Mouse (Mus musculus) CH12.LX (cell line): ENCODE measurements around the gene Nrgn. TPM values are rescaled to one million over a fixed set of nuclear protein-coding genes. Genes with fewer than 3 reads are reported as not detected.
A peak's percentile ranks its signal among the peaks of the same experiment; 100 is the strongest.

Experiments used
- DNase-seq: peaks from one replicate; pipeline ENCODE4 v3.0.0-alpha.2; 2013; ENCODE audit errors: extremely low read depth
- H3K27ac ChIP-seq: 2 replicates; pipeline ENCODE4 v1.5.1; 2012; ENCODE audit warnings: low read depth, mild to moderate bottlenecking, control low read depth, moderate library complexity; ENCODE audit not compliant: insufficient read depth
- H3K27me3 ChIP-seq: replicated peaks from 2 replicates; pipeline ENCODE3; 2012; ENCODE audit warnings: inconsistent platforms
- H3K36me3 ChIP-seq, 2 experiments: replicated peaks in 1 of 2; 2 replicates each; pipeline versions ENCODE3 to v1.6.1; 2012; ENCODE audit warnings: inconsistent platforms in 1 of 2, low read length in 1 of 2, mild to moderate bottlenecking in 1 of 2, mixed read lengths in 1 of 2, moderate library complexity in 1 of 2; ENCODE audit not compliant: control insufficient read depth in 1 of 2, insufficient read depth in 1 of 2
- H3K4me1 ChIP-seq, 2 experiments: 2 replicates each; pipeline ENCODE4 v1.6.1; 2012; ENCODE audit warnings: inconsistent platforms in 1 of 2, moderate library complexity in 1 of 2; ENCODE audit not compliant: insufficient read depth in 2 of 2, control insufficient read depth in 1 of 2
- H3K4me2 ChIP-seq: 2 replicates; pipeline ENCODE4 v1.6.1; 2012; ENCODE audit warnings: low read depth, mild to moderate bottlenecking, control low read depth; ENCODE audit not compliant: poor library complexity, insufficient read depth, severe bottlenecking
- H3K4me3 ChIP-seq, 3 experiments: fragments of 150-350 bp in 1 of 3; sonication (generic) in 1 of 3; replicated peaks in 1 of 3; 2 replicates each; pipeline versions ENCODE3 to v1.5.1; 2011 to 2012; ENCODE audit warnings: low read depth in 2 of 3, low read length in 2 of 3, mild to moderate bottlenecking in 2 of 3, moderate library complexity in 2 of 3, control low read depth in 1 of 3, improper control_type of control experiment in 1 of 3, inconsistent platforms in 1 of 3, mixed read lengths in 1 of 3; ENCODE audit not compliant: poor library complexity in 1 of 3
- H3K79me2 ChIP-seq: replicated peaks from 2 replicates; pipeline ENCODE4 v1.6.1; 2012; ENCODE audit warnings: mild to moderate bottlenecking, moderate library complexity; ENCODE audit not compliant: control insufficient read depth, poor library complexity, insufficient read depth, severe bottlenecking; ENCODE audit errors: extremely low read depth
- H3K9ac ChIP-seq: 2 replicates; pipeline ENCODE4 v1.6.1; 2012; ENCODE audit warnings: low read depth, mild to moderate bottlenecking, control low read depth, moderate library complexity; ENCODE audit not compliant: insufficient read depth
- H3K9me3 ChIP-seq: replicated peaks from 2 replicates; pipeline ENCODE3; 2012; ENCODE audit warnings: low read length, inconsistent platforms, mixed read lengths
- BHLHE40 ChIP-seq: IDR thresholded peaks from 2 replicates; pipeline ENCODE4 v1.6.1; 2011; ENCODE audit warnings: mild to moderate bottlenecking, low read depth, low read length, improper control_type of control experiment
- CHD1 ChIP-seq: IDR thresholded peaks from 2 replicates; pipeline ENCODE4 v1.6.1; 2012; ENCODE audit warnings: low read depth, low read length, improper control_type of control experiment, inconsistent platforms
- E2F4 ChIP-seq: IDR thresholded peaks from 2 replicates; pipeline ENCODE4 v1.6.1; 2011; ENCODE audit warnings: low read depth, low read length, improper control_type of control experiment; ENCODE audit not compliant: insufficient replicate concordance
- ELF1 ChIP-seq: IDR thresholded peaks from 2 replicates; pipeline ENCODE4 v1.6.1; 2014; ENCODE audit warnings: low read depth, mild to moderate bottlenecking, inconsistent platforms, low read length, improper control_type of control experiment
- GABPA ChIP-seq: IDR thresholded peaks from 2 replicates; pipeline ENCODE4 v1.6.1; 2012; ENCODE audit warnings: low read depth, low read length, improper control_type of control experiment, inconsistent platforms; ENCODE audit not compliant: insufficient replicate concordance
- IRF4 ChIP-seq: IDR thresholded peaks from 2 replicates; pipeline ENCODE4 v1.6.1; 2014; ENCODE audit warnings: low read depth, mild to moderate bottlenecking, inconsistent platforms, low read length, improper control_type of control experiment
- JUN ChIP-seq: IDR thresholded peaks from 2 replicates; pipeline ENCODE4 v1.6.1; 2011; ENCODE audit warnings: low read depth, mild to moderate bottlenecking, low read length, improper control_type of control experiment, moderate library complexity; ENCODE audit not compliant: insufficient read depth
- JUND ChIP-seq: conservative IDR thresholded peaks from 2 replicates; pipeline ENCODE4 v1.6.1; 2011; ENCODE audit warnings: low read depth, low read length, improper control_type of control experiment
- KAT2A ChIP-seq: IDR thresholded peaks from 2 replicates; pipeline ENCODE4 v1.6.1; 2012; ENCODE audit warnings: low read length, improper control_type of control experiment, inconsistent platforms; ENCODE audit not compliant: insufficient replicate concordance
- MAFK ChIP-seq: IDR thresholded peaks from 2 replicates; pipeline ENCODE4 v1.6.1; 2011; ENCODE audit warnings: low read length, improper control_type of control experiment; ENCODE audit not compliant: insufficient replicate concordance
- MAZ ChIP-seq: IDR thresholded peaks from 2 replicates; pipeline ENCODE4 v1.6.1; 2012; ENCODE audit warnings: low read depth, mild to moderate bottlenecking, inconsistent platforms, low read length, improper control_type of control experiment, moderate library complexity
- MEF2A ChIP-seq: IDR thresholded peaks from 2 replicates; pipeline ENCODE4 v1.6.1; 2014; ENCODE audit warnings: low read depth, mild to moderate bottlenecking, inconsistent platforms, low read length, improper control_type of control experiment, borderline replicate concordance
- MYC ChIP-seq: IDR thresholded peaks from 2 replicates; pipeline ENCODE4 v1.6.1; 2011; ENCODE audit warnings: low read depth, mild to moderate bottlenecking, improper control_type of control experiment, low read length
- NELFE ChIP-seq: IDR thresholded peaks from 2 replicates; pipeline ENCODE4 v1.6.1; 2011; ENCODE audit warnings: low read depth, low read length, improper control_type of control experiment
- NRF1 ChIP-seq: IDR thresholded peaks from 2 replicates; pipeline ENCODE4 v1.6.1; 2014; ENCODE audit warnings: low read depth, mild to moderate bottlenecking, inconsistent platforms, low read length, improper control_type of control experiment, moderate library complexity
- POLR2A ChIP-seq: IDR thresholded peaks from 2 replicates; pipeline ENCODE4 v1.6.1; 2011; ENCODE audit warnings: low read depth, mild to moderate bottlenecking, improper control_type of control experiment, low read length
- POLR2AphosphoS2 ChIP-seq: IDR thresholded peaks from 2 replicates; pipeline ENCODE4 v1.6.1; 2011; ENCODE audit warnings: low read depth, low read length, improper control_type of control experiment
- RAD21 ChIP-seq: IDR thresholded peaks from 2 replicates; pipeline ENCODE4 v1.6.1; 2011; ENCODE audit warnings: low read depth, mild to moderate bottlenecking, low read length, improper control_type of control experiment, moderate library complexity
- RCOR1 ChIP-seq: conservative IDR thresholded peaks from 2 replicates; pipeline ENCODE4 v1.6.1; 2012; ENCODE audit warnings: low read depth, mild to moderate bottlenecking, inconsistent platforms, low read length, improper control_type of control experiment
- SMC3 ChIP-seq: IDR thresholded peaks from 2 replicates; pipeline ENCODE4 v1.6.1; 2011; ENCODE audit warnings: low read depth, low read length, improper control_type of control experiment
- TCF12 ChIP-seq: IDR thresholded peaks from 2 replicates; pipeline ENCODE4 v1.6.1; 2014; ENCODE audit warnings: low read depth, mild to moderate bottlenecking, inconsistent platforms, low read length, improper control_type of control experiment
- UBTF ChIP-seq: IDR thresholded peaks from 2 replicates; pipeline ENCODE4 v1.6.1; 2012; ENCODE audit warnings: low read depth, mild to moderate bottlenecking, inconsistent platforms, low read length, improper control_type of control experiment, moderate library complexity
- USF1 ChIP-seq: IDR thresholded peaks from 2 replicates; pipeline ENCODE4 v1.6.1; 2014; ENCODE audit warnings: low read depth, mild to moderate bottlenecking, inconsistent platforms, low read length, improper control_type of control experiment
- ZMIZ1 ChIP-seq: IDR thresholded peaks from 2 replicates; pipeline ENCODE4 v1.6.1; 2012; ENCODE audit warnings: low read depth, mild to moderate bottlenecking, inconsistent platforms, low read length, improper control_type of control experiment
- dilution Hi-C: fragments of 300-500 bp; cut with MboI; formaldehyde crosslinking; loops from 2 replicates; pipeline ENCODE4 v1.14.3; 2020; ENCODE audit warnings: low sequenced_read_pairs; ENCODE audit not compliant: extremely low pct_unique_long_range_greater_than_20kb, extremely low pct_ligation_motif_present
- in situ Hi-C: fragments of 300-500 bp; cut with MboI; formaldehyde crosslinking; loops from 3 replicates; pipeline ENCODE4 v1.14.3; 2019; ENCODE audit warnings: low sequenced_read_pairs, low pct_ligation_motif_present, low pct_unique_long_range_greater_than_20kb, mixed read lengths
- polyA plus RNA-seq: library from polyadenylated mRNA; unstranded; fragments of >175 nt; gene quantifications from 2 replicates; pipeline ENCODE4 v1.2.1, GENCODE M21; 2012; ENCODE audit warnings: low read depth; ENCODE audit not compliant: insufficient read length
- total RNA-seq, 2 experiments: library from RNA; depleted of rRNA; stranded (reverse); fragments of 300-350 nt in 1 of 2; fragments of >200 nt in 1 of 2; gene quantifications; 2 replicates each; pipeline ENCODE4 v1.2.3; 2012 to 2014

The Nrgn gene
- total and polyA plus RNA-seq, 3 experiments = 0.42 to 4.1 TPM; not detected in 1

DNA sequence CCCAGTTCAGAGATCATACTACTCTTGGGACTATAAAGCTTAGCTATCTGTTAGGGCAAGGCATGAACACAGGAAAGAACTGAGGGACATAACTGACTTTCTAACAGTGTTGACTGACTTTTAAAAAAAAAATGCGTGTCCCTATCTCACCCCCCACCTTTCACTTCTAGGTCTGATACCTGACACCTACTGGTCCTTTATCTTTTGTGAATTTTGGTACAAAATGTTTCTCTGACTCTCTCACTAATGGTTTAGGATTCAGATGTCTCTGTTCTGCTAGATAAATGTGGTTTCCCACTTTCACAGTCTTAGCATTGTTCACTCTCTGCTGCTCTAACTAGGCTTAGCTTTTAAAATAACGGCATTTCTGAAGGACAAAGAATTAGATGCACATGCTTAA lies 39.3 kb upstream of the Nrgn start:
- DNase-seq = no peak
- H3K9ac ChIP-seq = no peak overlapping the region
- H3K4me1 ChIP-seq = 0 out of 4 replicates have a peak, but pooled peaks cover 2% of the 10 kb centered on the region in 2 experiments
- no peak overlapping the region for H3K4me2 ChIP-seq
- no peaks in the 10 kb centered on the region for H3K79me2 ChIP-seq
- dilution Hi-C loops (no loop called here), in situ Hi-C loops (no loop called here)
- no peak overlapping the region for H3K4me3 ChIP-seq
- TF ChIP-seq E2F4 (no peak), MYC (no peak), JUND (no peak), IRF4 (no peak), MAZ (no peak), UBTF (no peak), POLR2A (no peak), GABPA (no peak), CHD1 (no peak), NELFE (no peak), SMC3 (no peak), ZMIZ1 (no peak), BHLHE40 (no peak), POLR2AphosphoS2 (no peak), TCF12 (no peak), MEF2A (no peak), KAT2A (no peak), MAFK (no peak)
- no peak overlapping the region for H3K27ac ChIP-seq
- peaks cover 3% of the 10 kb centered on the region for H3K9me3 ChIP-seq
- no peaks in the 10 kb centered on the region for H3K36me3 ChIP-seq
- peaks cover 2% of the 10 kb centered on the region for H3K27me3 ChIP-seq

- dilution Hi-C loops = no loop called here
- H3K36me3 ChIP-seq = no peaks in the 10 kb centered on the region
These were observed 37.7 kb upstream of the Nrgn start for GRCm38 (mm10) chr9:37590381-37590780.

More at GRCm38 (mm10) chr9:37590381-37590780, 37.7 kb upstream of the Nrgn start:
- peaks cover 4% of the 10 kb centered on the region for H3K27me3 ChIP-seq
- TF ChIP-seq USF1 (0 out of 2 replicates have a peak, but pooled peaks have one; percentile 10), RAD21 (no peak), JUN (no peak), NRF1 (no peak), IRF4 (no peak), RCOR1 (no peak), BHLHE40 (peak; percentile 28; the same call in 1 of the 2 replicates), ELF1 (no peak)
- H3K9me3 ChIP-seq = peaks cover 3% of the 10 kb centered on the region
- H3K4me1 ChIP-seq = 0 out of 4 replicates have a peak, but pooled peaks cover under 1 to 2% of the 10 kb centered on the region in 2 experiments
- DNase-seq = no peak
- in situ Hi-C loops = no loop called here
- H3K4me2 ChIP-seq = no peak overlapping the region
- no peak overlapping the region for H3K4me3 ChIP-seq
- H3K9ac ChIP-seq = no peak overlapping the region
- no peak overlapping the region for H3K27ac ChIP-seq
- H3K79me2 ChIP-seq = no peaks in the 10 kb centered on the region
